Mouse (Mus musculus): ENCODE measurements around the gene G530012D18Rik.
"Not testable (repeated sequence)": the region's sequence is repeated elsewhere in the genome, so short reads cannot be mapped to it uniquely, and the experiment has no call there.

Gene G530012D18Rik

GRCm38 (mm10) chr1:85617161-85617560 is 41.7 kb downstream of the G530012D18Rik start:
- not testable (repeated sequence) for DNase-seq

- DNase-seq = not testable (repeated sequence)
These were observed 43.2 kb downstream of the G530012D18Rik start for GRCm38 (mm10) chr1:85618689-85619088.
